Mouse (Mus musculus): Measurements from ENCODE around the gene Smg1.

DNA sequence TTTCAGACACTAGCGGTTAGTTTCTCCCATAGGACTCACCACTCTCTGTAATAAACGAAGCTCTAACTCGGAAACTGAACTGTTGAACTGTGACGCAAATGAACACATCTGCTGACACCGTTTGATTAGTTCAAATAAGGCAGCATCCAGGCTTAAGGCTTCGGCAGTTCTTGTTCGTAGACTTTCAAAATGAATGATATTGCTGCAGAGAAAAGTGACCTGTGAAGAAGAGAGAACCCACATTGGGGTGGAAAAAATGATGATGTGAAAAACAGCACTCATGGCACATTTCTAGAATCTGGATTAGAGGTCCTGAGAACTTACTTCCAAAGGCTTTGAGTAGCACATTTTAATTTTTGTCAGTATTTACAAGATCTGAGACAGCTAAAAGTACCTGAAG, 102.2 kb downstream of the Smg1 start:
- TF ChIP-seq CTCF (IDR thresholded peaks at IDR 0.05; ENCODE audit: low read depth): no peak
- TF ChIP-seq EP300 (IDR thresholded peaks at IDR 0.05; ENCODE audit: low read depth): no peak
